Mouse (Mus musculus): ENCODE measurements at regions not wholly inside any gene's neighbourhood (a gene's known extent, or its start where the extent isn't known, plus 50 kb on each side); places are given as distances from the start of the nearest gene placed in this dataset.

DNA sequence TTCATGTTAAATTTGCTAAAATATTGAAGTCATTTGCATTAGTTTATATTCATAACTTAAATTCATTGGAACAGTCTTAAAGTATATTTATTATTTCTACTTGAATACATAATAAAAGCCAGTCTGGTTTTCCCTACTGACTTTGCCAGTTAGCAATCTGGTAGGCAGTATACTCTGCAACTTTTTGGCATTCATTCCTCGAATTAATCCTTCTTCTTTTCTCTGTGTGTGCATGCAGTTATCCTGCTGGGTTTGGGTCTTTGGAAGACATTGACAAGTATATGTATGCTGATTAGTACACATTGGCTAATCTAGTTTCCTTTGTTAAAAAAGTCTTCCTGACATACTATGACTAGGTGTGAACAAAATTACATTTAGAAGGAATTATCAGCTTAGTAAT, 336.1 kb upstream of the Alcam start:
- TF ChIP-seq CTCF (IDR thresholded peaks at IDR 0.05; ENCODE audit: low read depth, low read length) (no peak), GATA1 (IDR thresholded peaks at IDR 0.05; ENCODE audit: borderline replicate concordance, low read length) (no peak), POLR2AphosphoS5 (IDR thresholded peaks at IDR 0.05; ENCODE audit: insufficient replicate concordance, low read depth, low read length) (no peak), GATA2 (IDR thresholded peaks at IDR 0.05; ENCODE audit: borderline replicate concordance, low read depth, low read length) (no peak)
